Mouse (Mus musculus): ENCODE measurements around the gene Uhrf1bp1l.

GRCm38 (mm10) chr10:89743266-89743665 is 1.5 kb upstream of the Uhrf1bp1l start:
- TF ChIP-seq CTCF (IDR thresholded peaks at IDR 0.05) (no peak), EP300 (IDR thresholded peaks at IDR 0.05) (no peak)
